Mouse (Mus musculus): ENCODE results near the gene Nppc. TPM values are rescaled to one million over a fixed set of nuclear protein-coding genes. Genes with fewer than 3 reads are reported as not detected.
A peak's percentile ranks its signal among the peaks of the same experiment; 100 is the strongest.

The Nppc gene
- polyA plus RNA-seq, 1 experiment from 2014 or later, result 0.30 TPM

DNA sequence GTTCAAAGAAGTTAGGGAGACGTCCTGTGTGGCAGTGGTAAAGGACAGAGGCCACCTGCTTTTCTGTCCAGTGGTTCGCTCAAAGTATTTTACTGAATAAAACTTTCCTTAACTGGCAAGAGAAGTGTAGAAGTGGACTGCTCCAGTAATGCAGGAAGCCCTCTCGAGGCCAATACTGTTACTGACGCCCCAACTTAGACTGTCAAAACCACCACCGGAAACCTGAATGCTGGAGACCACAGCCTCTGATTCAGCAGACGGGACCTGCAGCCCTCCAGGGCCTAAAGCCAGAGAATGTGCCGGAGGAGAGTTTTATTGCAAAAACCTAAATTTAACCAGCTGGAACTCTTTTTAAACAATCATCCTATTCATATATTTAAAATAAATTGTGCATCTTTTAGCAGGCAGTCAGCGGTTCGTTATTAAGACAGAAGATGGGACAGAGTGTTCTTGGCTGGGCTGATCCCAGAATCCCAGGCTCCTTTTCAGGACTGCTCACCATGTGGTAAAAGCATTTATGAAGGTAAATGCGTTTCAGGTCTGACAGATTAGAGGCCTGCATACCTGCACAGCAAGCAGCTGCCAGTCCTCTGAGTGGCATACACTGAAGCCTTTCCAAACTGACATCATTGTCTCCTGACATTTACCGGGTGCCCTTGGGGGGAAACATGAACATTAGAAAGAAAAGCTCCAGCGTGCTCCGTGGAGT is 27.1 kb downstream of the Nppc start:
- no peaks in the 10 kb centered on the region for H3K4me1 ChIP-seq (replicated peaks; ENCODE audit: control insufficient read depth, insufficient read depth, low read length)
- WGBS, result 71% methylated on average over 13 of the region's 13 CpGs
- TF ChIP-seq CTCF (IDR thresholded peaks at IDR 0.05; ENCODE audit: low read depth), result peak; percentile 40
- H3K27me3 ChIP-seq (replicated peaks; ENCODE audit: control insufficient read depth, insufficient read depth, low read length), result no peaks in the 10 kb centered on the region
- no peak overlapping the region for H3K9ac ChIP-seq (ENCODE audit: low read depth, low read length)
- H3K4me3 ChIP-seq (ENCODE audit: low read depth, low read length), result no peak overlapping the region
- no peaks in the 10 kb centered on the region for H3K9me3 ChIP-seq (ENCODE audit: control insufficient read depth)
- no peaks in the 10 kb centered on the region for H3K36me3 ChIP-seq (ENCODE audit: control insufficient read depth, insufficient read depth)
- no peak overlapping the region for H3K4me2 ChIP-seq (replicated peaks; ENCODE audit: low read depth)
- no peak for ATAC-seq
- H3K27ac ChIP-seq (ENCODE audit: low read depth, low read length), result no peak overlapping the region

DNA sequence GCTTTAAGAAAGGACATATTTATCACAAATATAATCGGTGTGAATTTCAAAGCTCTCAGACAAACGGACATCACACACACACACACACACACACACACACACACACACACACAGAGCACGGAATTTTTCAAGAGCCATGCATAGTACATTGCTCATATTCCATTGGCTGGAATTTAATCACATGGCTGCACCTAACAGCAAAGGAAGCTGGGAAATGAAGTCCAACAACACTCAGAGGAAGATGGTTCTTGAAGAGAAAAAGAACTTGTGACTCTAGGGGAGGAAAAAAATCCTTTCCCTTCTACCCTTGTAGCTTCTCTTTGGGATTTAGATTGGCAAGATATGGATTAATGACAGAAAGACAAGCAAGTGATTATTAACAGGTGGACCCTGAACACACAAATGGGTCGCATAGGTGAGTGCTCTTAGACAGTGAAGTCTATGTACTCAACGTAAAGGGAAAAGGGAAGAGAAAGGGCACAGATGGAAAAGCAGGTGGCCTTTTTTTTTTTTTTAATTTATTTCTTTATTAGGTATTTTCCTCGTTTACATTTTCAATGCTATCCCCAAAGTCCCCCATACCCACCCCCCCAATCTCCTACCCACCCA is 35.5 kb downstream of the Nppc start:
- TF ChIP-seq CTCF (IDR thresholded peaks at IDR 0.05; ENCODE audit: low read depth), result no peak
- H3K27me3 ChIP-seq (replicated peaks; ENCODE audit: control insufficient read depth, insufficient read depth, low read length), result no peaks in the 10 kb centered on the region
- H3K4me3 ChIP-seq (ENCODE audit: low read depth, low read length), result no peak overlapping the region
- no peak for ATAC-seq
- no peak overlapping the region for H3K9ac ChIP-seq (ENCODE audit: low read depth, low read length)
- 59% methylated on average over 6 of the region's 6 CpGs for WGBS
- H3K36me3 ChIP-seq (ENCODE audit: control insufficient read depth, insufficient read depth), result no peaks in the 10 kb centered on the region
- H3K4me2 ChIP-seq (replicated peaks; ENCODE audit: low read depth), result no peak overlapping the region
- no peaks in the 10 kb centered on the region for H3K9me3 ChIP-seq (ENCODE audit: control insufficient read depth)
- peaks cover 8% of the 10 kb centered on the region; the same call in 1 of the 2 replicates for H3K4me1 ChIP-seq (replicated peaks; ENCODE audit: control insufficient read depth, insufficient read depth, low read length)
- no peak overlapping the region for H3K27ac ChIP-seq (ENCODE audit: low read depth, low read length)

DNA sequence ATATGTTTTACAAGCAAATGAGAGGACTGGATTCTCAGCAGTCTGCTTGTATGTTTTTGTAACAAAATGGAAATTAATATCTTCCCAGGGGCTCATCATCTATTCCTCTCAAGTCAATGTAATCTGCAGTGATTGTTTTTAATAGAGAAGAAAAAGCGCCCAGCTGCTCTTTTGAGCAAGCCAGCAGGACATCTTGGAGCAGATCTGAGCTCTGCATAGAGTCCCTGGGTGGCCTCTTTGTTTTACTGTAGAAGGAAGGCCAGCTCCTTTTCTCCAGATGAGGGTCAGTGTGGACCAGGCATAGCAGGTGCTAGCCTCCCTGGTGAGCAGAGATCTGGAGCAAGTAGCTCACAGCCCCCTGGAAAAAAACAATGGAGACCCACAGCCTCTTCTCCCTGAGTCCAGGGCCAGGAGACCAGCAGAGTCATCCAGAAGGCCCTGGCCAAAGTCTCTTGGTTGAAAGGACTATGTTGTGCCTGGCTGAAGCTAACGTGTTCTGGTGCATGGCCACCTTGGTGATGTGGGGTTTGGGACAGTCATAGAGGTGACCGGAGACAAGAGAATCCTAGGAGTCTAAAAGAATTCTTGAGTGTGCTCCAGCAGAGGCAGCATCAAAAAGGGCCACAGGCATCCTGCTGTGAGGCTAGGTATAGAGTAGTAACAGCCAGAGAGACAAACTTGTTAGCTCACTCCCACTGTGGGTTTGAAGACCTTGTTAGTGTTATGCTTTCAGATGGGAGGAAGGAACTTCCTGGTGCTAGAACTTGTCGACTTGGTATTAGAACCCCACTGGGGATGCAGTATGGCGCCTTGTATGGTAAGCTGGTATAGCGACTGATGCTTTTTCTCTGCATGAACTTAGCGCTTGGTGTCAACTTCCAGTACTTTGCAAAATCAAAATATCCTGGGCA is 36.3 kb downstream of the Nppc start:
- Histone ChIP-seq H3K36me3 (ENCODE audit: control insufficient read depth, insufficient read depth) (no peaks in the 10 kb centered on the region), H3K27me3 (replicated peaks; ENCODE audit: control insufficient read depth, insufficient read depth, low read length) (no peaks in the 10 kb centered on the region), H3K9me3 (ENCODE audit: control insufficient read depth) (no peaks in the 10 kb centered on the region), H3K4me2 (replicated peaks; ENCODE audit: low read depth) (no peak overlapping the region), H3K4me1 (replicated peaks; ENCODE audit: control insufficient read depth, insufficient read depth, low read length) (peaks cover 8% of the 10 kb centered on the region; the same call in 1 of the 2 replicates), H3K9ac (ENCODE audit: low read depth, low read length) (no peak overlapping the region), H3K27ac (ENCODE audit: low read depth, low read length) (no peak overlapping the region), H3K4me3 (ENCODE audit: low read depth, low read length) (no peak overlapping the region)
- 73% methylated on average over 7 of the region's 7 CpGs for WGBS
- no peak for ATAC-seq
- no peak for TF ChIP-seq CTCF (IDR thresholded peaks at IDR 0.05; ENCODE audit: low read depth)

DNA sequence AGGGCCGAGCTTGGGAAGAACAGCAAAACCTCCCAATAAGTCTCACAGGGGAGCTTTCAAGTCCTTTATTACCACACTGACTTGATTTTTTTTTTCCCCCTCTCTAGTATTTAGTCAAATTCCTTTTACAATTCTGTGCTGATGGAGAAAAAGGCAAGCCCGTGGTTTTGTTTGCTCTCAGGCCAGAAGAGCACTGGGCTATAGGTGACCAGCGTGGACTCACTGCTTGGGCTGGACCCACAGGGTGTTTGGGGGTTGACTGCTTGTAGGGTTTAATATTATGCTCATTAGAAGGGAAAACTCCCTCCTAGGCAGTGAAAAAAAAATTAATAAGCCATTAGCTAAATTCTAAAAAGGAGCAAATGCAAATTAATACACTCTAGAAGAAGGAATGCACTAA is 36.9 kb downstream of the Nppc start:
- H3K9me3 ChIP-seq (ENCODE audit: control insufficient read depth), result no peaks in the 10 kb centered on the region
- WGBS, result 39% methylated on average over 3 of the region's 3 CpGs
- H3K4me2 ChIP-seq (replicated peaks; ENCODE audit: low read depth), result no peak overlapping the region; the same call in 1 of the 2 replicates
- no peaks in the 10 kb centered on the region for H3K36me3 ChIP-seq (ENCODE audit: control insufficient read depth, insufficient read depth)
- H3K4me3 ChIP-seq (ENCODE audit: low read depth, low read length), result no peak overlapping the region
- H3K27ac ChIP-seq (ENCODE audit: low read depth, low read length), result peak overlapping the region; percentile 57; the same call in 1 of the 2 replicates
- TF ChIP-seq CTCF (IDR thresholded peaks at IDR 0.05; ENCODE audit: low read depth), result no peak
- ATAC-seq, result no peak
- peaks cover 8% of the 10 kb centered on the region; the same call in 1 of the 2 replicates for H3K4me1 ChIP-seq (replicated peaks; ENCODE audit: control insufficient read depth, insufficient read depth, low read length)
- no peak overlapping the region for H3K9ac ChIP-seq (ENCODE audit: low read depth, low read length)
- H3K27me3 ChIP-seq (replicated peaks; ENCODE audit: control insufficient read depth, insufficient read depth, low read length), result no peaks in the 10 kb centered on the region

DNA sequence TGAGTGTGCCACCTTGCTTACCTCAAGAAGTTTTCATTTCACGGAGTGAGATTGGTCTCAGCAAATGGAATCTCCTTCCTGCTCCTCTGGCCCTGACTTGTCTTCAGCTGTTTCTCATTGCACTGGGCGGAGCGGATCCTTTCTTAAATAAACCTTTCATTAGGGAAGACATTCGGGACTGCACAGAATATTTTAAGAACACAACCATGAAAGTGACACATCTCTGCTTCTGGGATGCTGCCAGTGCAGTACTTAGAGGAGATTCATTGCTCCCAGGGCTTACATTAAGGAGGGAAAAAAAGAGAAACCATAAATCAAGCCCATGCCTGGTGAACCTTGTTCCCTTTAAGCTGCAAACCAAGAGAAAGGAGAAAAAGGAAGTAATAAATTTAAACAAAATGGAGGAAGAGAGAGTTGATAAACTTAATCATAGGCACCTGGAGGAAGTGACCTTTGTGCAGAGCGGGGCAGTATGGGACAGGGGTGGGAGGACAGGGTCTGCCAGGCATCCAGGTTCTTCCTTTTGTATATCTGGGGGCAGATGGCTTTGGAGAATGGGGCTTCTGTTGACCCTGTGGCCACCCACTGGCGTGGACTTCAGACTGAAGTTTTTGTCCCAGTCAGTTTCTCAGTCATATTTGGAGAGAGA is 37.5 kb downstream of the Nppc start:
- no peak for TF ChIP-seq CTCF (IDR thresholded peaks at IDR 0.05; ENCODE audit: low read depth)

More for the DNA sequence above, 37.5 kb downstream of the Nppc start:
- Histone ChIP-seq H3K27me3 (replicated peaks; ENCODE audit: control insufficient read depth, insufficient read depth, low read length) (no peaks in the 10 kb centered on the region), H3K36me3 (ENCODE audit: control insufficient read depth, insufficient read depth) (no peaks in the 10 kb centered on the region), H3K9ac (ENCODE audit: low read depth, low read length) (no peak overlapping the region), H3K9me3 (ENCODE audit: control insufficient read depth) (no peaks in the 10 kb centered on the region), H3K4me3 (ENCODE audit: low read depth, low read length) (no peak overlapping the region), H3K4me1 (replicated peaks; ENCODE audit: control insufficient read depth, insufficient read depth, low read length) (peaks cover 8% of the 10 kb centered on the region; the same call in 1 of the 2 replicates), H3K27ac (ENCODE audit: low read depth, low read length) (peak overlapping the region; percentile 57), H3K4me2 (replicated peaks; ENCODE audit: low read depth) (peak overlapping the region; percentile 24)
- ATAC-seq, result peak; percentile 76
- WGBS, result 26% methylated on average over 6 of the region's 6 CpGs

All from intestine, postnatal 0 days (tissue).